Mouse (Mus musculus) hindbrain, embryonic 12.5 days (tissue): ENCODE results near the gene Nasp. TPM values are rescaled to one million over a fixed set of nuclear protein-coding genes. Genes with fewer than 3 reads are reported as not detected.

ENCODE experiments used
- ATAC-seq: fragments of 200-750 bp; cut with Nextera tagmentation; 2 replicates; pipeline ENCODE4 v1.8.0; 2017; ENCODE audit warnings: moderate TSS enrichment; ENCODE audit not compliant: low FRiP score
- H3K27ac ChIP-seq: fragments of 300-500 bp; sonication (generic); 2 replicates; pipeline ENCODE4 v1.5.1; 2016; ENCODE audit warnings: mild to moderate bottlenecking
- H3K27me3 ChIP-seq: fragments of 300-500 bp; sonication (generic); 2 replicates; pipeline ENCODE4 v1.6.1; 2016; ENCODE audit warnings: mild to moderate bottlenecking
- H3K36me3 ChIP-seq: fragments of 300-500 bp; sonication (generic); 2 replicates; pipeline ENCODE4 v1.6.1; 2016; ENCODE audit warnings: mild to moderate bottlenecking
- H3K4me1 ChIP-seq: fragments of 300-500 bp; sonication (generic); 2 replicates; pipeline ENCODE4 v1.6.1; 2016
- H3K4me2 ChIP-seq: fragments of 300-500 bp; sonication (generic); replicated peaks from 2 replicates; pipeline ENCODE4 v1.6.1; 2016; ENCODE audit warnings: mild to moderate bottlenecking
- H3K4me3 ChIP-seq: fragments of 300-500 bp; sonication (generic); 2 replicates; pipeline ENCODE4 v1.5.1; 2016; ENCODE audit warnings: mild to moderate bottlenecking
- H3K9ac ChIP-seq: fragments of 300-500 bp; sonication (generic); 2 replicates; pipeline ENCODE4 v1.6.1; 2016; ENCODE audit warnings: mild to moderate bottlenecking, moderate library complexity
- H3K9me3 ChIP-seq: fragments of 300-500 bp; sonication (generic); replicated peaks from 2 replicates; pipeline ENCODE4 v1.6.1; 2016; ENCODE audit warnings: mild to moderate bottlenecking
- WGBS: fragments of 180-500 bp; shearing (Covaris S2); methylation state at CpG from one replicate; pipeline ENCODE4 v1.1.7; 2016; 5-methylcytosine and 5-hydroxymethylcytosine counted together
- polyA plus RNA-seq: library from polyadenylated mRNA; unstranded; fragments of >200 nt; fragmentation: Nextera tagmentation; extraction: Ambion mirVana; gene quantifications from 2 replicates; pipeline ENCODE4 v1.2.1, GENCODE M21; 2016

The Nasp gene
- polyA plus RNA-seq, 1 experiment from 2014 or later, result 186 TPM

GRCm38 (mm10) chr4:116626658-116627358 lies 933 bp downstream of the Nasp start:
- Histone ChIP-seq H3K36me3 (peaks cover 6% of the 10 kb centered on the region), H3K9ac (peak overlapping the region; percentile 85), H3K4me1 (peaks cover 15% of the 10 kb centered on the region), H3K9me3 (no peaks in the 10 kb centered on the region), H3K27ac (peak overlapping the region; percentile 94), H3K27me3 (no peaks in the 10 kb centered on the region), H3K4me3 (peak overlapping the region; percentile 88), H3K4me2 (peak overlapping the region; percentile 67)
- WGBS, result under 1% methylated on average over 46 of the region's 53 CpGs
- peak; percentile 81 for ATAC-seq

- Histone ChIP-seq H3K36me3 (peaks cover 20% of the 10 kb centered on the region), H3K27me3 (no peaks in the 10 kb centered on the region), H3K27ac (no peak overlapping the region), H3K9ac (no peak overlapping the region), H3K9me3 (no peaks in the 10 kb centered on the region), H3K4me3 (no peak overlapping the region), H3K4me2 (peak overlapping the region; percentile 11; the same call in 1 of the 2 replicates), H3K4me1 (peaks cover 15% of the 10 kb centered on the region)
- ATAC-seq, result no peak
- whole genome bisulfite sequencing, result 95% methylated on average over 4 of the region's 4 CpGs
These were observed 2.9 kb downstream of the Nasp start for GRCm38 (mm10) chr4:116624831-116625230.

- H3K36me3 ChIP-seq, result peaks cover 68% of the 10 kb centered on the region
- no peaks in the 10 kb centered on the region for H3K9me3 ChIP-seq
- no peak overlapping the region for H3K27ac ChIP-seq
- 96% methylated on average over 2 of the region's 2 CpGs for WGBS
- H3K27me3 ChIP-seq, result no peaks in the 10 kb centered on the region
- H3K4me1 ChIP-seq, result no peaks in the 10 kb centered on the region
- H3K4me2 ChIP-seq, result no peak overlapping the region
- no peak for ATAC-seq
- H3K4me3 ChIP-seq, result no peak overlapping the region
- no peak overlapping the region for H3K9ac ChIP-seq
These were observed 12.5 kb downstream of the Nasp start for GRCm38 (mm10) chr4:116615237-116615636.

- no peak overlapping the region for H3K9ac ChIP-seq
- no peaks in the 10 kb centered on the region for H3K4me1 ChIP-seq
- no peaks in the 10 kb centered on the region for H3K9me3 ChIP-seq
- no peak overlapping the region for H3K27ac ChIP-seq
- ATAC-seq, result no peak
- 97% methylated on average over 2 of the region's 2 CpGs for WGBS
- no peak overlapping the region for H3K4me3 ChIP-seq
- peaks cover 67% of the 10 kb centered on the region for H3K36me3 ChIP-seq
- no peak overlapping the region for H3K4me2 ChIP-seq
- no peaks in the 10 kb centered on the region for H3K27me3 ChIP-seq
These were observed 15.1 kb downstream of the Nasp start for GRCm38 (mm10) chr4:116612621-116613020.

- Histone ChIP-seq H3K4me2 (peak overlapping the region; percentile 86), H3K27me3 (no peaks in the 10 kb centered on the region), H3K36me3 (peaks cover 45% of the 10 kb centered on the region), H3K9me3 (no peaks in the 10 kb centered on the region), H3K9ac (peak overlapping the region; percentile 74), H3K27ac (peak overlapping the region; percentile 80), H3K4me3 (peak overlapping the region; percentile 59), H3K4me1 (peaks cover 22% of the 10 kb centered on the region)
- under 1% methylated on average over 50 of the region's 50 CpGs for WGBS
- peak; percentile 94 for ATAC-seq
These were observed 30.5 kb downstream of the Nasp start for GRCm38 (mm10) chr4:116596978-116597881.

- 30% methylated on average over 5 of the region's 5 CpGs for WGBS
- H3K4me2 ChIP-seq, result peak within 1 kb of the TSS; percentile 86
- H3K27ac ChIP-seq, result peak within 1 kb of the TSS; percentile 80
- peak within 1 kb of the TSS; percentile 74 for H3K9ac ChIP-seq
- H3K9me3 ChIP-seq, result no peaks in the 10 kb centered on the region
- H3K27me3 ChIP-seq, result no peaks in the 10 kb centered on the region
- peak within 1 kb of the TSS; percentile 59 for H3K4me3 ChIP-seq
- H3K36me3 ChIP-seq, result peaks cover 45% of the 10 kb centered on the region
- H3K4me1 ChIP-seq, result peaks cover 22% of the 10 kb centered on the region
- ATAC-seq, result no peak
These were observed 31.4 kb downstream of the Nasp start, which contains the start of gene Ccdc17 for GRCm38 (mm10) chr4:116596379-116596778. Ccdc17 (plus strand) TSS chr4:116596654.

- Histone ChIP-seq H3K4me3 (no peak overlapping the region), H3K9ac (no peak overlapping the region), H3K27ac (no peak overlapping the region), H3K4me1 (peaks cover 22% of the 10 kb centered on the region), H3K4me2 (no peak overlapping the region), H3K36me3 (peaks cover 45% of the 10 kb centered on the region), H3K9me3 (no peaks in the 10 kb centered on the region), H3K27me3 (no peaks in the 10 kb centered on the region)
- no peak for ATAC-seq
- 79% methylated on average over 8 of the region's 8 CpGs for WGBS
These were observed 31.9 kb downstream of the Nasp start for GRCm38 (mm10) chr4:116595793-116596192.

- no peaks in the 10 kb centered on the region for H3K27me3 ChIP-seq
- H3K9me3 ChIP-seq, result no peaks in the 10 kb centered on the region
- peaks cover 7% of the 10 kb centered on the region for H3K36me3 ChIP-seq
- H3K27ac ChIP-seq, result no peak overlapping the region
- H3K4me2 ChIP-seq, result peak overlapping the region; percentile 83
- peak overlapping the region; percentile 80 for H3K9ac ChIP-seq
- peaks cover 16% of the 10 kb centered on the region for H3K4me1 ChIP-seq
- ATAC-seq, result no peak
- WGBS, result 7% methylated on average over 15 of the region's 15 CpGs
- peak overlapping the region; percentile 85 for H3K4me3 ChIP-seq
These were observed 69.4 kb downstream of the Nasp start for GRCm38 (mm10) chr4:116558151-116558882.

- WGBS, result under 1% methylated on average over 71 of the region's 78 CpGs
- H3K27ac ChIP-seq, result peak within 1 kb of the TSS; percentile 94
- peak within 1 kb of the TSS; percentile 80 for H3K9ac ChIP-seq
- no peaks in the 10 kb centered on the region for H3K9me3 ChIP-seq
- H3K4me1 ChIP-seq, result peaks cover 16% of the 10 kb centered on the region
- H3K36me3 ChIP-seq, result peaks cover 13% of the 10 kb centered on the region
- peak within 1 kb of the TSS; percentile 85 for H3K4me3 ChIP-seq
- ATAC-seq, result peak; percentile 95
- H3K4me2 ChIP-seq, result peak within 1 kb of the TSS; percentile 83
- no peaks in the 10 kb centered on the region for H3K27me3 ChIP-seq
These were observed 70.2 kb downstream of the Nasp start, which contains the start of gene Gpbp1l1 for GRCm38 (mm10) chr4:116557306-116558121. Gpbp1l1 (plus strand) TSS chr4:116557658.

- H3K4me2 ChIP-seq, result peak overlapping the region; percentile 83
- ATAC-seq, result peak; percentile 98
- H3K36me3 ChIP-seq, result peaks cover 17% of the 10 kb centered on the region
- peak overlapping the region; percentile 85 for H3K4me3 ChIP-seq
- peak overlapping the region; percentile 76 for H3K9ac ChIP-seq
- peak overlapping the region; percentile 94 for H3K27ac ChIP-seq
- no peaks in the 10 kb centered on the region for H3K9me3 ChIP-seq
- H3K27me3 ChIP-seq, result no peaks in the 10 kb centered on the region
- WGBS, result under 1% methylated on average over 28 of the region's 28 CpGs
- H3K4me1 ChIP-seq, result peaks cover 16% of the 10 kb centered on the region
These were observed 71.0 kb downstream of the Nasp start for GRCm38 (mm10) chr4:116556561-116557305.
